Mouse (Mus musculus) E14TG2a.4 (cell line): ENCODE measurements around the gene 4931414P19Rik.

Experiments
- H3K27me3 ChIP-seq: 2 replicates; pipeline ENCODE4 v1.6.1; 2014; ENCODE audit warnings: low read length, control low read depth; ENCODE audit not compliant: insufficient read depth
- H3K36me3 ChIP-seq: 2 replicates; pipeline ENCODE4 v1.6.1; 2014; ENCODE audit warnings: low read length, control low read depth; ENCODE audit not compliant: insufficient read depth
- H3K4me1 ChIP-seq: replicated peaks from 2 replicates; pipeline ENCODE4 v1.6.1; 2014; ENCODE audit warnings: low read depth, low read length, control low read depth
- H3K4me3 ChIP-seq: replicated peaks from 2 replicates; pipeline ENCODE4 v1.5.1; 2014; ENCODE audit warnings: mild to moderate bottlenecking, low read length
- H3K9me3 ChIP-seq: 2 replicates; pipeline ENCODE4 v1.6.1; 2014; ENCODE audit warnings: low read length, control low read depth
- CTCF ChIP-seq: conservative IDR thresholded peaks from 2 replicates; pipeline ENCODE4 v1.5.1; 2014; ENCODE audit warnings: low read length
- NANOG ChIP-seq: IDR thresholded peaks from 2 replicates; pipeline ENCODE4 v1.6.1; 2014; ENCODE audit warnings: borderline replicate concordance, low read length, mixed read lengths
- POU5F1 ChIP-seq: IDR thresholded peaks from 2 replicates; pipeline ENCODE4 v1.6.1; 2014; ENCODE audit warnings: low read length, borderline replicate concordance

Gene 4931414P19Rik

GRCm38 (mm10) chr14:54553975-54554769 is 51.6 kb downstream of the 4931414P19Rik start, which contains the start of gene Haus4:
TSS of gene Haus4 (minus strand) at chr14:54554616.
- Histone ChIP-seq H3K4me1 (no peaks in the 10 kb centered on the region), H3K36me3 (peaks cover 40% of the 10 kb centered on the region), H3K27me3 (no peaks in the 10 kb centered on the region; the same call in 1 of the 2 replicates), H3K9me3 (peaks cover 47% of the 10 kb centered on the region), H3K4me3 (peak within 1 kb of the TSS; percentile 82)
- TF ChIP-seq NANOG, result no peak
- peak; percentile 41 for TF ChIP-seq CTCF

DNA sequence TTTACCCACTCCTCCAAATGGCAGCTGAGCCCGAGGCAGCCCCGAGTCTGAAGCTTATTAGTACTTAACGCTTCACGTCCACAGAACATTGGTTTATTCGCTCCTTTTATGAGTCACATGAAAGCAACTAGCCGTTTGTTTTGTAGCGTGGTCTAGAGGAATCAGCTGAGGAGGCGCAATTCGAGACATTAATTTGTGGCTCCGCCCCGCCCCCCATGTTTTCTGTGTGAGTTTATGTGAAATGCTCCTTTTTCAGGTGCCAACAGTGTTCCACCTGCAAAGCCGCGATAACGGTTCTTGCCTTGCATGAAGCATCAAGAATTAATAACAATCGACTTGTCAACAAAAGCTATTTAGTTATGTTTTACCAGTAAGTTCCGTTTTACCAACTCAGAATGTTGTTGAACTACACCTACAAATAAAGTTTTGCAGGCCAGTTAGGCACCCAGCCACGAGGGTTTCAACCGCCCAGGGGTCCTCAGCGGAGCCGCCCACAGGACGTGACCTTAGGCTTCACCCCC is 52.3 kb downstream of the 4931414P19Rik start:
- Histone ChIP-seq H3K9me3 (peaks cover 54% of the 10 kb centered on the region), H3K36me3 (peaks cover 47% of the 10 kb centered on the region), H3K27me3 (no peaks in the 10 kb centered on the region; the same call in 1 of the 2 replicates), H3K4me3 (peak overlapping the region; percentile 82), H3K4me1 (no peaks in the 10 kb centered on the region)
- TF ChIP-seq CTCF (no peak), NANOG (no peak), POU5F1 (no peak)

GRCm38 (mm10) chr14:54544703-54545102 is 61.1 kb downstream of the 4931414P19Rik start:
- no peak for TF ChIP-seq NANOG
- no peak for TF ChIP-seq POU5F1
- Histone ChIP-seq H3K4me3 (no peak overlapping the region), H3K9me3 (peaks cover 91% of the 10 kb centered on the region), H3K4me1 (peaks cover 3% of the 10 kb centered on the region; the same call in 1 of the 2 replicates), H3K27me3 (no peaks in the 10 kb centered on the region), H3K36me3 (peaks cover 67% of the 10 kb centered on the region)

DNA sequence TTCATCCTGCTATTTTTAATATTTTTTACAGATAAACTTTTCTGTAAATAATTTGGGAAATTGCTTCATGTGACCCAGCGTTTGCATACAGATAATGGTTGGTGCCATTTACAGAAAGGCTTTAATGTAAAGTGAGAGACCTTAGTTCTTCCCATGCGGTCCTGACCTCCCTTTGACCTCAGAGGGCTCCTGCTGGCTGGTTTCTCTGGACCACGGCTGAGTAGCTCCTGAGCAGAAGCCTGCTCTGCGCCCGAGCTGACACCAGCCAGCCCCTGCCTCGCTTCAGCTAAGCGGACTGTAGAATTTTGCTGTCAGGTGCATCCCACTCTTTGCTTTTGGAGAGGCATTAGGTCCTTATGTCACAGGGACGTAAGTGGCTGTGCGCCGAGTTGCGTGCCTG is 65.0 kb downstream of the 4931414P19Rik start:
- no peak for TF ChIP-seq NANOG
- TF ChIP-seq POU5F1, result no peak
- no peak for TF ChIP-seq CTCF
- Histone ChIP-seq H3K9me3 (peaks cover 51% of the 10 kb centered on the region), H3K4me3 (no peak overlapping the region), H3K27me3 (no peaks in the 10 kb centered on the region), H3K36me3 (peaks cover 37% of the 10 kb centered on the region), H3K4me1 (peaks cover 3% of the 10 kb centered on the region; the same call in 1 of the 2 replicates)

GRCm38 (mm10) chr14:54538580-54538979 is 67.2 kb downstream of the 4931414P19Rik start:
- H3K36me3 ChIP-seq, result peaks cover 21% of the 10 kb centered on the region
- no peak for TF ChIP-seq POU5F1
- peak; percentile 19; the same call in 1 of the 2 replicates for TF ChIP-seq CTCF
- H3K9me3 ChIP-seq, result peaks cover 29% of the 10 kb centered on the region
- no peaks in the 10 kb centered on the region for H3K27me3 ChIP-seq
- H3K4me1 ChIP-seq, result peaks cover 3% of the 10 kb centered on the region; the same call in 1 of the 2 replicates
- H3K4me3 ChIP-seq, result no peak overlapping the region
